Mouse (Mus musculus): ENCODE measurements around the gene Gsc. TPM values are rescaled to one million over a fixed set of nuclear protein-coding genes. Genes with fewer than 3 reads are reported as not detected.

The Gsc gene
- not detected for polyA plus RNA-seq (2017; shearing (Covaris generic))

DNA sequence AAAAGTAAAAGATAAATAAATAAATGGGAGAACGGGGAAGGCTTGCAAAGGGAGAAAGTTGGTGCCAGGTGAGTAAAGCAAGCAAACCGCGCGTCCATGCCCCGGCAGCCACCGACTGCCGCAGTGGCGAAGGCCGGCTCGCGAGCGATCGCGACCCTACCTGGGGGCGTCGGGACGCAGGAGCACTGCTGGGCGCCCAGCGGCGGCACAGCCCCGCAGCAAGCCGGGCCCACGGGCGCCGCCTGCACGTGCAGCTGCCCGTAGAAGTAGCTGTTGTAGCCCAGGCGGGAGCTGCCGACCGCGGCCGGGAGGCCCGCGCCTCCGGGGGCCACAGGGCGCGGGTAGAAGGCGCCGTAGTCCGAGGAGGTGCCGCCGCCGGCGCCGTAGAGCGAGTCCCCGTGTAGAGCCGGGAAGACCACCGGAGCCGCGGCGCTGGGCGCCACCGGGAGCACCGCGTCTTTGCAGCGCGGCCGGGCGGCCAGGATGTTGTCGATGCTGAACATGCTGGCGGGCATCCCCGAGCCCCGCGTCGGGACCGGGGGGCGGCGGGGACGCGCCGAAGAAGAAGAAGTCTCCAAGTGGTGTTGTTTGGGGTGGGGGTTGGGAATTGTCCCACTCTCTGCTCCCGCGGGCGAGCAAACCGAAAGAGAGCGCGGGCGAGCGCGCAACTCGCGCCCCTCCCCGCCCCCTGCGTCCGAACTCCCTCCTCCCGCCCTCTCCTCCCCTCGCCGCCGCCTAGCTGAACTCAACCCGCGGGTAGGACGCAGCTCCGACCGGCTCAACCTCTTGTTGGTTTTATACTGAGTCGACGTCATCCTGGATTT lies at the start of gene Gsc:
Gsc (minus strand) TSS at position 730 of the 824 bp plus-strand sequence.

Other genes starting within 250 kb of the Gsc start
- gene Serpina3g, start 237.1 kb downstream of the Gsc start, polyA plus RNA-seq (2017; shearing (Covaris generic)): 312 TPM
- gene Serpina3i, start 210.2 kb downstream of the Gsc start, polyA plus RNA-seq (2017; shearing (Covaris generic)): not detected
- gene Serpina3j, start 158.8 kb downstream of the Gsc start, polyA plus RNA-seq (2017; shearing (Covaris generic)): not detected
- not detected for gene Serpina3k, start 134.8 kb downstream of the Gsc start, polyA plus RNA-seq (2017; shearing (Covaris generic))
- not detected for gene Serpina3m, start 134.8 kb downstream of the Gsc start, polyA plus RNA-seq (2017; shearing (Covaris generic))
- not detected for gene Serpina3n, start 66.6 kb downstream of the Gsc start, polyA plus RNA-seq (2017; shearing (Covaris generic))

Measured in activated CD4-positive, CD25-positive, alpha-beta regulatory T cell, adult 9 weeks (primary cell).